Mouse (Mus musculus) ES-Bruce4 (cell line): ENCODE data around the gene Fancg. TPM values are rescaled to one million over a fixed set of nuclear protein-coding genes. Genes with fewer than 3 reads are reported as not detected.

Experiments
- H3K27ac ChIP-seq: 2 replicates; pipeline ENCODE4 v1.5.1; 2012; ENCODE audit warnings: low read length, inconsistent platforms; ENCODE audit not compliant: insufficient read depth
- H3K27me3 ChIP-seq: 2 replicates; pipeline ENCODE4 v1.6.1; 2012; ENCODE audit warnings: mild to moderate bottlenecking, low read length, inconsistent platforms; ENCODE audit not compliant: control insufficient read depth, poor library complexity, insufficient read depth, severe bottlenecking
- H3K36me3 ChIP-seq: 2 replicates; pipeline ENCODE4 v1.6.1; 2012; ENCODE audit warnings: inconsistent platforms, mild to moderate bottlenecking, low read length, moderate library complexity; ENCODE audit not compliant: control insufficient read depth, poor library complexity, insufficient read depth, severe bottlenecking
- H3K4me1 ChIP-seq: one replicate; pipeline ENCODE4 v1.8.1; 2011; ENCODE audit warnings: low read length; ENCODE audit not compliant: control insufficient read depth, insufficient read depth
- H3K4me3 ChIP-seq: 2 replicates; pipeline ENCODE4 v1.5.1; 2011; ENCODE audit warnings: low read depth, mild to moderate bottlenecking, low read length
- H3K9ac ChIP-seq: 2 replicates; pipeline ENCODE4 v1.6.1; 2012; ENCODE audit warnings: low read depth, mild to moderate bottlenecking, inconsistent platforms; ENCODE audit not compliant: poor library complexity, severe bottlenecking
- H3K9me3 ChIP-seq: replicated peaks from 2 replicates; pipeline ENCODE4 v1.6.1; 2012; ENCODE audit warnings: mild to moderate bottlenecking, low read length, inconsistent platforms; ENCODE audit not compliant: control insufficient read depth, poor library complexity, insufficient read depth, severe bottlenecking
- CTCF ChIP-seq: IDR thresholded peaks from one replicate; pipeline ENCODE4 v1.8.1; 2011; ENCODE audit warnings: low read depth, low read length
- EP300 ChIP-seq: IDR thresholded peaks from 2 replicates; pipeline ENCODE4 v1.6.1; 2011; ENCODE audit warnings: low read depth, low read length; ENCODE audit not compliant: insufficient read depth
- POLR2A ChIP-seq: IDR thresholded peaks from one replicate; pipeline ENCODE4 v1.8.1; 2011; ENCODE audit warnings: low read length; ENCODE audit not compliant: insufficient read depth
- polyA plus RNA-seq: library from polyadenylated mRNA; stranded (reverse); fragments of >200 nt; gene quantifications from 2 replicates; pipeline ENCODE4 v1.2.4, GENCODE M21; 2011; ENCODE audit warnings: low read depth; ENCODE audit not compliant: missing spikeins, insufficient read depth, insufficient read length

Gene Fancg
- polyA plus RNA-seq, 1 experiment = 12.8 TPM

- H3K4me3 ChIP-seq = no peak overlapping the region
- H3K4me1 ChIP-seq = peaks cover 2% of the 10 kb centered on the region
- no peak overlapping the region; the same call in 1 of the 2 replicates for H3K27ac ChIP-seq
- no peaks in the 10 kb centered on the region for H3K9me3 ChIP-seq
- TF ChIP-seq POLR2A (no peak), CTCF (peak; percentile 40), EP300 (no peak)
- H3K9ac ChIP-seq = peak overlapping the region; percentile 21
- H3K36me3 ChIP-seq = peaks cover 32% of the 10 kb centered on the region
- H3K27me3 ChIP-seq = no peaks in the 10 kb centered on the region
These were observed 11.0 kb upstream of the Fancg start for GRCm38 (mm10) chr4:43021341-43021740.

- Histone ChIP-seq H3K9me3 (no peaks in the 10 kb centered on the region), H3K36me3 (peaks cover 32% of the 10 kb centered on the region), H3K27me3 (no peaks in the 10 kb centered on the region), H3K4me1 (peaks cover 2% of the 10 kb centered on the region), H3K27ac (no peak overlapping the region; the same call in 1 of the 2 replicates), H3K4me3 (no peak overlapping the region), H3K9ac (peak overlapping the region; percentile 21; the same call in 1 of the 2 replicates)
- no peak for TF ChIP-seq EP300
- peak; percentile 37 for TF ChIP-seq CTCF
These were observed 10.6 kb upstream of the Fancg start for GRCm38 (mm10) chr4:43020876-43021275.

- no peak for TF ChIP-seq CTCF
- TF ChIP-seq EP300 = no peak
- TF ChIP-seq POLR2A = no peak
These were observed 9.5 kb upstream of the Fancg start for GRCm38 (mm10) chr4:43019641-43020465.

GRCm38 (mm10) chr4:43019176-43019575, 8.9 kb upstream of the Fancg start:
- H3K36me3 ChIP-seq = peaks cover 32% of the 10 kb centered on the region
- H3K9ac ChIP-seq = no peak overlapping the region

More at GRCm38 (mm10) chr4:43019641-43020465, 9.5 kb upstream of the Fancg start:
- H3K9me3 ChIP-seq = no peaks in the 10 kb centered on the region
- H3K27me3 ChIP-seq = no peaks in the 10 kb centered on the region
- no peak overlapping the region for H3K4me3 ChIP-seq
- no peak overlapping the region for H3K27ac ChIP-seq
- peaks cover 32% of the 10 kb centered on the region for H3K36me3 ChIP-seq
- peaks cover 2% of the 10 kb centered on the region for H3K4me1 ChIP-seq
- H3K9ac ChIP-seq = no peak overlapping the region

GRCm38 (mm10) chr4:43018156-43018555, 7.8 kb upstream of the Fancg start:
- Histone ChIP-seq H3K9me3 (no peaks in the 10 kb centered on the region), H3K9ac (no peak overlapping the region), H3K27ac (no peak overlapping the region), H3K36me3 (peaks cover 30% of the 10 kb centered on the region), H3K27me3 (no peaks in the 10 kb centered on the region), H3K4me3 (no peak overlapping the region), H3K4me1 (no peaks in the 10 kb centered on the region)
- TF ChIP-seq EP300 = no peak
- TF ChIP-seq POLR2A = no peak
- TF ChIP-seq CTCF = no peak

More at GRCm38 (mm10) chr4:43019176-43019575, 8.9 kb upstream of the Fancg start:
- Histone ChIP-seq H3K4me1 (peaks cover 2% of the 10 kb centered on the region), H3K27me3 (no peaks in the 10 kb centered on the region), H3K9me3 (no peaks in the 10 kb centered on the region), H3K4me3 (no peak overlapping the region), H3K27ac (no peak overlapping the region)
- TF ChIP-seq CTCF (no peak), POLR2A (no peak), EP300 (no peak)

- H3K27ac ChIP-seq = no peak overlapping the region
- H3K4me3 ChIP-seq = no peak overlapping the region
- TF ChIP-seq CTCF (no peak), POLR2A (no peak), EP300 (no peak)
- 0 out of 2 replicates have a peak, but pooled peaks cover 2% of the 10 kb centered on the region for H3K36me3 ChIP-seq
- H3K9me3 ChIP-seq = no peaks in the 10 kb centered on the region
- H3K9ac ChIP-seq = no peak overlapping the region
- H3K27me3 ChIP-seq = no peaks in the 10 kb centered on the region
- peaks cover 1% of the 10 kb centered on the region for H3K4me1 ChIP-seq
These were observed 1.8 kb upstream of the Fancg start for GRCm38 (mm10) chr4:43012091-43012490.
